Comparison of ENCODE assay signal across 8 mouse cellular contexts in genomic region chr8:46551029-46551428, GRCm38 (mm10). TPM values are rescaled to one million over a fixed set of nuclear protein-coding genes. Genes with fewer than 3 reads are reported as not detected.
DNase-seq lines count a peak whose midpoint lies in the region; ATAC-seq lines count a peak whose summit lies in the region.

No protein-coding gene starts in this region.

- no peak for ATAC-seq in kidney, embryonic 15.5 days (replicated peaks; ENCODE audit: low FRiP score)
- ATAC-seq in forebrain, embryonic 11.5 days (replicated peaks; ENCODE audit: low FRiP score) = no peak
- no peak for ATAC-seq in limb, embryonic 13.5 days (ENCODE audit: low FRiP score, low read depth)
- no peak for ATAC-seq in stomach, embryonic 16.5 days (ENCODE audit: insufficient read depth, low FRiP score)

- no peak overlapping the region for H3K9ac ChIP-seq in kidney, embryonic 15.5 days
- H3K9ac ChIP-seq in forebrain, embryonic 11.5 days (ENCODE audit: low read length) = peak overlapping the region; percentile 32; the same call in 1 of the 2 replicates
- no peak overlapping the region; the same call in 1 of the 2 replicates for H3K9ac ChIP-seq in limb, embryonic 13.5 days
- no peak overlapping the region for H3K9ac ChIP-seq in stomach, embryonic 16.5 days (ENCODE audit: low read length)

- H3K4me1 ChIP-seq in kidney, embryonic 15.5 days = peaks cover 24% of the 10 kb centered on the region
- 0 out of 2 replicates have a peak, but pooled peaks cover 2% of the 10 kb centered on the region for H3K4me1 ChIP-seq in forebrain, embryonic 11.5 days (replicated peaks; ENCODE audit: control insufficient read depth, insufficient read depth, low read length)
- H3K4me1 ChIP-seq in limb, embryonic 13.5 days = peaks cover 13% of the 10 kb centered on the region
- H3K4me1 ChIP-seq in stomach, embryonic 16.5 days (ENCODE audit: control insufficient read depth, insufficient read depth, low read length) = peaks cover 14% of the 10 kb centered on the region

- H3K4me2 ChIP-seq in kidney, embryonic 15.5 days = peak overlapping the region; percentile 60
- H3K4me2 ChIP-seq in forebrain, embryonic 11.5 days (ENCODE audit: low read depth, low read length, severe bottlenecking) = peak overlapping the region; percentile 58; the same call in 1 of the 2 replicates
- H3K4me2 ChIP-seq in limb, embryonic 13.5 days (replicated peaks) = peak overlapping the region; percentile 72
- H3K4me2 ChIP-seq in stomach, embryonic 16.5 days (ENCODE audit: low read depth, low read length) = peak overlapping the region; percentile 60

- 50% methylated on average over 4 of the region's 4 CpGs for WGBS in kidney, embryonic 15.5 days
- WGBS in forebrain, embryonic 11.5 days = 51% methylated on average over 4 of the region's 4 CpGs
- 50% methylated on average over 4 of the region's 4 CpGs for WGBS in limb, embryonic 13.5 days
- WGBS in stomach, embryonic 16.5 days = 21% methylated on average over 4 of the region's 4 CpGs

- H3K36me3 ChIP-seq in kidney, embryonic 15.5 days = peaks cover 11% of the 10 kb centered on the region; the same call in 1 of the 2 replicates
- H3K36me3 ChIP-seq in forebrain, embryonic 11.5 days (ENCODE audit: control insufficient read depth, insufficient read depth, low read length) = no peaks in the 10 kb centered on the region
- peaks cover 3% of the 10 kb centered on the region for H3K36me3 ChIP-seq in limb, embryonic 13.5 days
- 0 out of 2 replicates have a peak, but pooled peaks cover under 1% of the 10 kb centered on the region for H3K36me3 ChIP-seq in stomach, embryonic 16.5 days (ENCODE audit: control insufficient read depth, insufficient read depth, low read length)

- H3K27ac ChIP-seq in kidney, embryonic 15.5 days = no peak overlapping the region
- no peak overlapping the region for H3K27ac ChIP-seq in forebrain, embryonic 11.5 days (ENCODE audit: low read depth, low read length)
- no peak overlapping the region for H3K27ac ChIP-seq in limb, embryonic 13.5 days
- H3K27ac ChIP-seq in stomach, embryonic 16.5 days (ENCODE audit: low read length) = no peak overlapping the region

- DNase-seq in kidney, postnatal 36 days = no peak
- DNase-seq in Muller cell, postnatal 12 days (ENCODE audit: inconsistent ontology term) = peak; percentile 67
- no peak for DNase-seq in forebrain, embryonic 11.5 days (ENCODE audit: low spot score)
- no peak for DNase-seq in layer of hippocampus, postnatal 14 days (ENCODE audit: low spot score in 2 of 2)
- DNase-seq in right cerebral cortex, adult 2 months (ENCODE audit: low spot score in 2 of 2) = no peak

- H3K4me3 ChIP-seq in kidney, embryonic 15.5 days (replicated peaks) = peak overlapping the region; percentile 67
- peak overlapping the region; percentile 73 for H3K4me3 ChIP-seq in forebrain, embryonic 11.5 days (ENCODE audit: low read depth, low read length)
- peak overlapping the region; percentile 65 for H3K4me3 ChIP-seq in limb, embryonic 13.5 days
- peak overlapping the region; percentile 87 for H3K4me3 ChIP-seq in stomach, embryonic 16.5 days (replicated peaks; ENCODE audit: low read length)

- H3K27me3 ChIP-seq in kidney, embryonic 15.5 days = no peaks in the 10 kb centered on the region
- H3K27me3 ChIP-seq in forebrain, embryonic 11.5 days (ENCODE audit: control insufficient read depth, insufficient read depth, low read length) = no peaks in the 10 kb centered on the region
- H3K27me3 ChIP-seq in limb, embryonic 13.5 days = no peaks in the 10 kb centered on the region
- no peaks in the 10 kb centered on the region for H3K27me3 ChIP-seq in stomach, embryonic 16.5 days (ENCODE audit: control insufficient read depth, insufficient read depth, low read length)

- no peaks in the 10 kb centered on the region for H3K9me3 ChIP-seq in kidney, embryonic 15.5 days (replicated peaks)
- no peaks in the 10 kb centered on the region for H3K9me3 ChIP-seq in forebrain, embryonic 11.5 days (ENCODE audit: control insufficient read depth, low read length)
- H3K9me3 ChIP-seq in limb, embryonic 13.5 days = no peaks in the 10 kb centered on the region
- H3K9me3 ChIP-seq in stomach, embryonic 16.5 days (replicated peaks; ENCODE audit: control insufficient read depth, low read length) = no peaks in the 10 kb centered on the region

RNA-seq across cellular contexts. Expression of gene Cenpu, which starts 0.8 kb away (rescaled TPM):
- 18.5 and 19.7 TPM in 2 replicates for polyA plus RNA-seq in kidney, embryonic 15.5 days (2015; fragmentation: Nextera tagmentation; extraction: Ambion mirVana)
- polyA plus RNA-seq in forebrain, embryonic 11.5 days (2014; fragmentation: Nextera tagmentation; extraction: Ambion mirVana) = 32.6 and 35.2 TPM in 2 replicates
- 16.8 and 17.3 TPM in 2 replicates for polyA plus RNA-seq in limb, embryonic 13.5 days (2015; fragmentation: Nextera tagmentation; extraction: Ambion mirVana)
- polyA plus RNA-seq in stomach, embryonic 16.5 days (2015; fragmentation: Nextera tagmentation; extraction: Ambion mirVana) = 11.2 and 15.1 TPM in 2 replicates
- total RNA-seq in layer of hippocampus, postnatal 14 days (2021) = 1 to 10 TPM; 1.4 to 1.7 TPM
